Mouse (Mus musculus): ENCODE measurements at regions not wholly inside any gene's neighbourhood (a gene's known extent, or its start where the extent isn't known, plus 50 kb on each side); places are given as distances from the start of the nearest gene placed in this dataset.

DNA sequence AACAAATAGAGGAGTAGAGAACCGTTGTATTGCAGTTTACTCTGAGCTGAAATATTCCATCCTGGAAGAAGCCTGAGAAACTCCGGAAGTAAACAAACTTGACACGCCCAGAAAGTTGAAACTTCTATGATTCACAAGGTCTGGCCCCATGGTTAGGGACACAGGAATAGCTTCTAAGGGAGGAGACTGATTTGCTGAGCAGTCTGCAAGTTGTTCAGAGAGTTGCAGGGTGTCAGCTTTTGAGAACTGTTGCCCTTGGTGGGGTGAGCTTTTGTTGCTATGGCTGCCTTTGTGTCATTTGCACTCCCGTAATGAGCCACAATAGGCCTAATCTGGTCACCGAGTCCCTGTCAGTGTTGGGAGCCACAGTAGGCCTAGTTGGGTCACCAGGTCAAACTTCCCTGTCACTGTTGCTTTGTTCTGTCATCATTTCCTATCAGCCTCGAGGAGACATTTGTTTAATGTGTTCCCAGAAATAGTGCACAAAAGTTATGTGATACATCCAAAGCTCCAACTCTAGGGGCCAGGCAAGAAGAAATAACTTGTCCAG, 443.9 kb downstream of the 1810013L24Rik start:
- Histone ChIP-seq H3K27me3 (ENCODE audit: control insufficient read depth, insufficient read depth, low read length) (no peaks in the 10 kb centered on the region), H3K4me1 (ENCODE audit: control insufficient read depth, insufficient read depth, low read length) (no peaks in the 10 kb centered on the region), H3K4me2 (ENCODE audit: low read depth, low read length) (no peak overlapping the region), H3K4me3 (ENCODE audit: low read length) (no peak overlapping the region), H3K9me3 (replicated peaks; ENCODE audit: control insufficient read depth, low read length) (no peaks in the 10 kb centered on the region), H3K36me3 (ENCODE audit: control insufficient read depth, insufficient read depth) (no peaks in the 10 kb centered on the region), H3K27ac (ENCODE audit: low read length) (no peak overlapping the region), H3K9ac (ENCODE audit: low read length) (no peak overlapping the region)
- ATAC-seq (replicated peaks; ENCODE audit: extremely low read depth, insufficient read depth, low FRiP score): no peak
- WGBS: 68% methylated on average over 6 of the region's 6 CpGs

GRCm38 (mm10) chr16:9274583-9275100, 444.7 kb downstream of the 1810013L24Rik start:
- ATAC-seq (replicated peaks; ENCODE audit: extremely low read depth, insufficient read depth, low FRiP score): no peak
- H3K9ac ChIP-seq (ENCODE audit: low read length): no peak overlapping the region
- H3K27ac ChIP-seq (ENCODE audit: low read length): no peak overlapping the region
- 67% methylated on average over 7 of the region's 7 CpGs for WGBS
- no peak overlapping the region for H3K4me3 ChIP-seq (ENCODE audit: low read length)
- H3K4me2 ChIP-seq (ENCODE audit: low read depth, low read length): no peak overlapping the region
- no peaks in the 10 kb centered on the region for H3K36me3 ChIP-seq (ENCODE audit: control insufficient read depth, insufficient read depth)
- no peaks in the 10 kb centered on the region for H3K9me3 ChIP-seq (replicated peaks; ENCODE audit: control insufficient read depth, low read length)
- H3K4me1 ChIP-seq (ENCODE audit: control insufficient read depth, insufficient read depth, low read length): no peaks in the 10 kb centered on the region
- H3K27me3 ChIP-seq (ENCODE audit: control insufficient read depth, insufficient read depth, low read length): no peaks in the 10 kb centered on the region

DNA sequence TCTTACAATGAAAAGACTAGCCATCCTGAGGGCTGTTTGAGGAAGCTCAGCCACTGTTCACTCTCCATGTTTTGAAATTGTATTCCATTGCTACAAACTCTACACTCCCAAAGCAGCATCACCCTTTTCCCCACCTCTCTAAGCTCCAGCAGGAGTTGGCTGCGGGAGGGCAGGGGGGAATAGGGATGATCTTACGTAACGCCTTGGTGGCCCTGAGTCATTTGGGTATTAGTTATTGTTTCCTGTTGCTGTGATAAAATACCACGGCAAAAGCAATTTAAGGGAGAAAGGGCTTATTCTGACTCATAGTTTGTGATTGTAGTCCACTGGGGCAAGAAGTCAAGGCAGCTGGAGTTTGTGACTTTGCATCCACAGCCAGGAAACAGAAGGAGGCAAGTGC, 445.5 kb downstream of the 1810013L24Rik start:
- H3K4me2 ChIP-seq (ENCODE audit: low read depth, low read length): no peak overlapping the region
- no peak overlapping the region for H3K27ac ChIP-seq (ENCODE audit: low read length)
- WGBS: 76% methylated on average over 4 of the region's 4 CpGs
- H3K4me1 ChIP-seq (ENCODE audit: control insufficient read depth, insufficient read depth, low read length): no peaks in the 10 kb centered on the region
- H3K9me3 ChIP-seq (replicated peaks; ENCODE audit: control insufficient read depth, low read length): no peaks in the 10 kb centered on the region
- H3K4me3 ChIP-seq (ENCODE audit: low read length): no peak overlapping the region
- no peaks in the 10 kb centered on the region for H3K27me3 ChIP-seq (ENCODE audit: control insufficient read depth, insufficient read depth, low read length)
- ATAC-seq (replicated peaks; ENCODE audit: extremely low read depth, insufficient read depth, low FRiP score): no peak
- H3K36me3 ChIP-seq (ENCODE audit: control insufficient read depth, insufficient read depth): no peaks in the 10 kb centered on the region
- no peak overlapping the region for H3K9ac ChIP-seq (ENCODE audit: low read length)

DNA sequence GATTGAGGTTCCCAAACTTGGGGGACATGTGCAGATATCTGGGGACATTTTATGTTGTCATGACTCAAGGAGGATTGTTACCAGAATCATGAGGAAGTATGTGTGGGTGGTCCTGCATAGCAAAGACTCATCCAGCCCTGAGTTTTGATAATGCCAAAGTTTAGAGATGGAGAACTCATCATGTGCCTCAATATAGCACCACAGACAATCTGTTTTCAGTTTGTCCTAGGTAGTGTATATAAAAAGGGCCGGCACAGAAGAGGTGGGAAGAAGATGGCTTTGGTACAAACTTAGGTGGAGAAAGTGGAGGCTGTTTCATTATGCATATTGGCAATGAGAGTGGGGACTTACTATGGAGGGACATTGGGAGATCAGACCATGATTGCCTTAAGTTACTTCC, 447.2 kb downstream of the 1810013L24Rik start:
- Histone ChIP-seq H3K4me2 (ENCODE audit: low read depth, low read length) (no peak overlapping the region), H3K9ac (ENCODE audit: low read length) (no peak overlapping the region), H3K27ac (ENCODE audit: low read length) (no peak overlapping the region), H3K4me1 (ENCODE audit: control insufficient read depth, insufficient read depth, low read length) (no peaks in the 10 kb centered on the region), H3K36me3 (ENCODE audit: control insufficient read depth, insufficient read depth) (no peaks in the 10 kb centered on the region), H3K9me3 (replicated peaks; ENCODE audit: control insufficient read depth, low read length) (no peaks in the 10 kb centered on the region), H3K4me3 (ENCODE audit: low read length) (no peak overlapping the region), H3K27me3 (ENCODE audit: control insufficient read depth, insufficient read depth, low read length) (no peaks in the 10 kb centered on the region)
- ATAC-seq (replicated peaks; ENCODE audit: extremely low read depth, insufficient read depth, low FRiP score): no peak
- WGBS: 68% methylated on average over 1 of the region's 1 CpGs

- no peak overlapping the region for H3K4me3 ChIP-seq (ENCODE audit: low read length)
- H3K4me1 ChIP-seq (ENCODE audit: control insufficient read depth, insufficient read depth, low read length): no peaks in the 10 kb centered on the region
- 71% methylated on average over 6 of the region's 6 CpGs for WGBS
- no peak for ATAC-seq (replicated peaks; ENCODE audit: extremely low read depth, insufficient read depth, low FRiP score)
- H3K9me3 ChIP-seq (replicated peaks; ENCODE audit: control insufficient read depth, low read length): no peaks in the 10 kb centered on the region
- no peak overlapping the region for H3K9ac ChIP-seq (ENCODE audit: low read length)
- H3K27ac ChIP-seq (ENCODE audit: low read length): no peak overlapping the region
- H3K27me3 ChIP-seq (ENCODE audit: control insufficient read depth, insufficient read depth, low read length): no peaks in the 10 kb centered on the region
- H3K36me3 ChIP-seq (ENCODE audit: control insufficient read depth, insufficient read depth): no peaks in the 10 kb centered on the region
- H3K4me2 ChIP-seq (ENCODE audit: low read depth, low read length): no peak overlapping the region
Observed at GRCm38 (mm10) chr16:9279726-9280125, 449.8 kb downstream of the 1810013L24Rik start.

- H3K4me3 ChIP-seq (ENCODE audit: low read length): no peak overlapping the region
- H3K9ac ChIP-seq (ENCODE audit: low read length): no peak overlapping the region
- no peak overlapping the region for H3K27ac ChIP-seq (ENCODE audit: low read length)
- no peaks in the 10 kb centered on the region for H3K27me3 ChIP-seq (ENCODE audit: control insufficient read depth, insufficient read depth, low read length)
- ATAC-seq (replicated peaks; ENCODE audit: extremely low read depth, insufficient read depth, low FRiP score): no peak
- H3K4me1 ChIP-seq (ENCODE audit: control insufficient read depth, insufficient read depth, low read length): no peaks in the 10 kb centered on the region
- WGBS: 63% methylated on average over 4 of the region's 4 CpGs
- no peaks in the 10 kb centered on the region for H3K36me3 ChIP-seq (ENCODE audit: control insufficient read depth, insufficient read depth)
- no peak overlapping the region for H3K4me2 ChIP-seq (ENCODE audit: low read depth, low read length)
- H3K9me3 ChIP-seq (replicated peaks; ENCODE audit: control insufficient read depth, low read length): no peaks in the 10 kb centered on the region
Observed at GRCm38 (mm10) chr16:9280431-9280830, 450.5 kb downstream of the 1810013L24Rik start.

GRCm38 (mm10) chr16:9280931-9281330, 451.0 kb downstream of the 1810013L24Rik start:
- H3K27ac ChIP-seq (ENCODE audit: low read length): no peak overlapping the region
- ATAC-seq (replicated peaks; ENCODE audit: extremely low read depth, insufficient read depth, low FRiP score): no peak
- H3K9ac ChIP-seq (ENCODE audit: low read length): no peak overlapping the region
- H3K4me2 ChIP-seq (ENCODE audit: low read depth, low read length): no peak overlapping the region
- 12% methylated on average over 5 of the region's 5 CpGs for WGBS
- no peak overlapping the region for H3K4me3 ChIP-seq (ENCODE audit: low read length)
- no peaks in the 10 kb centered on the region for H3K27me3 ChIP-seq (ENCODE audit: control insufficient read depth, insufficient read depth, low read length)
- no peaks in the 10 kb centered on the region for H3K4me1 ChIP-seq (ENCODE audit: control insufficient read depth, insufficient read depth, low read length)
- H3K9me3 ChIP-seq (replicated peaks; ENCODE audit: control insufficient read depth, low read length): no peaks in the 10 kb centered on the region
- no peaks in the 10 kb centered on the region for H3K36me3 ChIP-seq (ENCODE audit: control insufficient read depth, insufficient read depth)

GRCm38 (mm10) chr16:9284423-9284822, 454.5 kb downstream of the 1810013L24Rik start:
- Histone ChIP-seq H3K9ac (ENCODE audit: low read length) (no peak overlapping the region), H3K36me3 (ENCODE audit: control insufficient read depth, insufficient read depth) (no peaks in the 10 kb centered on the region), H3K27ac (ENCODE audit: low read length) (no peak overlapping the region), H3K27me3 (ENCODE audit: control insufficient read depth, insufficient read depth, low read length) (no peaks in the 10 kb centered on the region), H3K9me3 (replicated peaks; ENCODE audit: control insufficient read depth, low read length) (no peaks in the 10 kb centered on the region), H3K4me1 (ENCODE audit: control insufficient read depth, insufficient read depth, low read length) (no peaks in the 10 kb centered on the region), H3K4me2 (ENCODE audit: low read depth, low read length) (no peak overlapping the region), H3K4me3 (ENCODE audit: low read length) (no peak overlapping the region)
- 42% methylated on average over 3 of the region's 3 CpGs for WGBS
- ATAC-seq (replicated peaks; ENCODE audit: extremely low read depth, insufficient read depth, low FRiP score): no peak

DNA sequence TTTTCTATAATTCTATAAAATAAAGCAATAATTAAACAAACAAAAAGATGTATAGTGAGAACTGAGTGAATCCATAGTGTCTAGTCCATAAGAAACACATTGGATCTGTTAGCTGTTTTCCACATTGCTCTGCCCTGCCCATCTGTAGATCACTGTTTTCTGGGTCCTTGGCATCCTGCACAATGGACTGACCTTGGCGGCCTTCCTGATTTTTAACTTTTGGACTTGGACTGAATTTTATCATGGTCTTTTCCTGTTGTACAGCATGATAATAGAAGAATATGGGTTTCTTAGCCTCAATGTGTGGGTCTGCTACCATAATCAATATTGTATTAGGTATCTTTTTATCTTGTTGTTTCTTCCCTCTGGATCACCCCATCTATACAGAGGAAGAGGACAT, 456.0 kb downstream of the 1810013L24Rik start:
- ATAC-seq (replicated peaks; ENCODE audit: extremely low read depth, insufficient read depth, low FRiP score): no peak

More for the DNA sequence above, 456.0 kb downstream of the 1810013L24Rik start:
- H3K4me1 ChIP-seq (ENCODE audit: control insufficient read depth, insufficient read depth, low read length): no peaks in the 10 kb centered on the region
- no peak overlapping the region for H3K9ac ChIP-seq (ENCODE audit: low read length)
- no peak overlapping the region for H3K4me2 ChIP-seq (ENCODE audit: low read depth, low read length)
- no peaks in the 10 kb centered on the region for H3K27me3 ChIP-seq (ENCODE audit: control insufficient read depth, insufficient read depth, low read length)
- H3K36me3 ChIP-seq (ENCODE audit: control insufficient read depth, insufficient read depth): no peaks in the 10 kb centered on the region
- H3K9me3 ChIP-seq (replicated peaks; ENCODE audit: control insufficient read depth, low read length): no peaks in the 10 kb centered on the region
- WGBS: 87% methylated on average over 1 of the region's 1 CpGs
- H3K27ac ChIP-seq (ENCODE audit: low read length): no peak overlapping the region
- H3K4me3 ChIP-seq (ENCODE audit: low read length): no peak overlapping the region
